Mouse (Mus musculus): ENCODE results near the gene Ndufb7.
"Not testable (repeated sequence)": the region's sequence is repeated elsewhere in the genome, so short reads cannot be mapped to it uniquely, and the experiment has no call there.

Ndufb7 gene

GRCm38 (mm10) chr8:83566469-83567395 is at the start of gene Ndufb7:
Ndufb7 (plus strand) TSS chr8:83566671.
- DNase-seq = peak; percentile 96

GRCm38 (mm10) chr8:83520432-83520831 is 46.0 kb upstream of the Ndufb7 start:
- DNase-seq = no peak

GRCm38 (mm10) chr8:83520907-83521306 is 45.6 kb upstream of the Ndufb7 start:
- DNase-seq = not testable (repeated sequence)

DNA sequence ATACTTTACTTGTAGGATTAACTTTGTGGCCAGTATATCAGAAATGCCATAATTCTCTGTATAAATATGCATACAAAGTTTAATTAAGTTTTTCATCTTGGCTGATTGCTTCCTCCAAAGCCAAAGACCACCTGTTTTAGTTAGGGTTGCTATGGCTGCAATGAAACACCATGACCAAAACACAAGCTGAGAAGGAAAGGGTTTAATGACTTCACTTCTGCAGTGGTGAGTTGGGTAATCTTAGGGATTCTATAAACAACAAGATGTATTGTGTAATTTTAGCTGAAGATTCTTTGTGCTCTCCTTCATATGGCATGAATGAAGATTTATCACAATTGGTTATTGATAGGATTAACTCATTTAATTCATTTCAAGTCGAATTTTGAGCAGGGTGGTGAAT is 45.2 kb upstream of the Ndufb7 start:
- no peak for DNase-seq

DNA sequence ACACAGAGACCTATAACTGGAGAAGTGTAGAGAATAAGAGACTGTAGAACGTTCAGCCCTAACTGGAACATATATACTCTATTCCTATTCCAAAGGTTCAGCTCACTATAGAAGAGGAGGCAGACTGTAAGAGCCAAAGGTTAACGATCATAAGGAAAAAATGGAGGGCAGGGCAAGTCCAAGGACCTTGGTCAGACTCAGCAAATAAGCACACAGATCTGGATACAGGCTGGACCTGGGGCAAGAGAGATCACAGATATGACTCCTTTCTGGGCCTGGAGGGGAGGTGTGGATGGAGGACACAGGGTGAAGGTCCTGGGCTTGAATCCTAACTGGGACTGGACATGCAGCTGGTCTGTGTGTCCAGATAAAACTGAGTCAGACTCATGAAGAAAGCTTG is 31.7 kb upstream of the Ndufb7 start:
- no peak for DNase-seq

DNA sequence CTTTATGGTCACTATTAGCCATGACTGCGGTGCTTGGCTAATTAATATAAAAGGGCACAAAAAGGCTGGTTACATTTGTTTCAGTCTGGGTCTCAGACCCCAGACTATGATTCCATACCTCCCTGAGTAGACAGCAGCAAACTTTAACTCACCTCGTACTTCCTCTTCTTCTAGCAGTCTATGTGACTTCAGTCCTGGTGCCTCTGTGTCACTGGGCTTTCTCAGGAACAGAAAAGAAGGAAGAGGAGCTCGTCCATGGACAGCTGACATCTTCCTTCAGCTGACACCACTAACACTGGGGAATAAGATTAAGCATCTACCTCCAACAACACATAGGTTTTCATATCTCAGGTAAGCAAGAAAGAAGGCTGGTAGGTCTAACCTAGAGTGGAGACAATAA is 30.7 kb upstream of the Ndufb7 start, which contains the start of gene Olfr370:
TSS of gene Olfr370 (plus strand) at position 45 of the 400 bp plus-strand sequence.
- DNase-seq = no peak

DNA sequence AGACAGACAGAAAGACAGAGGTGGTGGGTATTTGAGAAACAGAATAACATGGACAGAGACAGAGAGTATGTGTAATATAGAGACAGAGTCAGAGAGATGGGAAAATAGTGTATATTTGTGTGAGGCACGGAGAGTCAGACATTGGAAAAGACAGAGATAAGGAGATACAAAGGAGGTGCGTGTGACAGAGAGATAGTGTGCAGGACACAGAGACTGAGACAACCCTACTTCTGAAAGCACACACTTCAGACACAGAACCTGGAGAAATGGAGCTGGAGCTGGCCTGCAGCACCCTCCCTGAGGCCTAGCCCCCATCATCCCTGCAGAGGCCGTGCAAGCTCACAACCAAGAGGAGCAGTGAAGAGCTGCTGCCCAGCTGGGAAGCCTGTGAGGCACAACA is 3.8 kb upstream of the Ndufb7 start:
- DNase-seq = no peak

- DNase-seq = no peak
These were observed 3.2 kb upstream of the Ndufb7 start for GRCm38 (mm10) chr8:83563246-83563645.

- peak; percentile 1 for DNase-seq
These were observed 618 bp upstream of the Ndufb7 start for GRCm38 (mm10) chr8:83565731-83566375.

GRCm38 (mm10) chr8:83567668-83568067 is 1.2 kb downstream of the Ndufb7 start:
- peak; percentile 1 for DNase-seq

DNA sequence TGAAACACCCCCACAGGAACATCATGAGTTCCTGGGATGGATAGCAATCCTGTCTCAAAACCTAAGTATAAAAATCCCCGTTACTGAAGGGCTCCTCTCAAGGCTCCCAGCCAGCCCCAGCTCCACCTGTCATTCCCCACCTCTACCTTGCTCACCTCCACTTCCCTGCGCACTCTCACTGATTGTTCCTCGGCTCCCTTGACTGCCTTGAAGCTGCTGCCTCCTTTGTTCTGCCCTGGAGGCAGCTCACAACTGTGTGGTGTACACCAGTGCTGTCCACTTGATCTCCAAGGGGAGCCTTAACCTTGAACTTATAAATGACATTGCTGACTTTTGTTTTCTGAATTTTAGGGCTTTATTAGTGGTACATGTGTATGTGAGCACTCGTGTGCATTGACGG is 1.7 kb downstream of the Ndufb7 start:
- DNase-seq = no peak

DNA sequence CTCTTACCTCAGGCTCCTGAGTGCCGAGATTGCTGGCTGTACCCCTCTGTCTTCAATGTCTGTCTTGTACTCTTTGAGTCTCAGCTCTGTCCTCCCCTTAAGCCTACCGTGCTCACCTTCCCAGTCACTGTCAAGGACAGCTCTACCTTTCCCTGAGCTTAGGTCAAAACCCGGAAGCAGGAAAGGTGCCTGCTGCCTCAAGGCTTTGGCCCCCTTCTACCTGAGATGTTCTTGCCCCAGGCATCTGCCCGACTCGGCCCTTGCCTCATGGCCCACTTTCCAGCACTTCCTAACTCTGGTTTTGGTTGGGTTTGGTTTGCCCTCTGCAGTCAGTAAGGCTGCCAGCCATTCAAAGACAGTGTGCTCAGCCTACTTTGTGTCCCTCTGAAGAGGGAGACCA is 2.3 kb downstream of the Ndufb7 start:
- DNase-seq = peak; percentile 2

GRCm38 (mm10) chr8:83569165-83569564 is 2.7 kb downstream of the Ndufb7 start:
- peak; percentile 2 for DNase-seq

- peak; percentile 10 for DNase-seq
These were observed 4.0 kb downstream of the Ndufb7 start for GRCm38 (mm10) chr8:83570272-83571000.

GRCm38 (mm10) chr8:83571001-83571340 is 4.5 kb downstream of the Ndufb7 start:
- not testable (repeated sequence) for DNase-seq

GRCm38 (mm10) chr8:83571791-83572190 is 5.3 kb downstream of the Ndufb7 start:
- peak; percentile 5 for DNase-seq

DNA sequence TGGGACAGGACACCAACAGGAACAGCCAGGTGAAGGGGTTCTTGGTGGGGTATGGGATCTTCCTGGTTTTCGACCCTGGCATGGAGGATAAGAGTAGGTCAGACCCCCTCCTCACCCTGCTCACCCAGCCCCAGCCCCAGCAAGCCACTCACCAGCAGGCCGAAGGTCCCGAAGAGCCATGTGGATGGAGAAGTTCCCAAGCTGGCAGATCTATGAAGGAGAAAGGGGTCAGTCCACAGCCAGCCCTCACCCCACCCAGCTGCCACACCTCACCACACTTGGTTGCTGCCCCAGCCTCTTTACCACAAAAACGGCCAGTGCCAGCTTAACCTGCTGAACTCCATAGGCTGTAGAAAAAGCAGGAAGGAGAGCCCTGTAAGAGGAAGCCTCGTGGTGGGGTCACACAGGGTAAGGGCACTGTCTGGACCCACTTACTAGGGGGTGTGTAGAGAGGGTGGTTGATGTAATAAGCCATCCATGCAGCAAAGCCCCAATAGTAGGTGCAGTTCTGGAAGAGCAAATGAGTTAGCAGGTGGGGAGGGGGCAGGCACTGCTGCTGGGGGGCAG is 5.9 kb downstream of the Ndufb7 start:
- no peak for DNase-seq

DNA sequence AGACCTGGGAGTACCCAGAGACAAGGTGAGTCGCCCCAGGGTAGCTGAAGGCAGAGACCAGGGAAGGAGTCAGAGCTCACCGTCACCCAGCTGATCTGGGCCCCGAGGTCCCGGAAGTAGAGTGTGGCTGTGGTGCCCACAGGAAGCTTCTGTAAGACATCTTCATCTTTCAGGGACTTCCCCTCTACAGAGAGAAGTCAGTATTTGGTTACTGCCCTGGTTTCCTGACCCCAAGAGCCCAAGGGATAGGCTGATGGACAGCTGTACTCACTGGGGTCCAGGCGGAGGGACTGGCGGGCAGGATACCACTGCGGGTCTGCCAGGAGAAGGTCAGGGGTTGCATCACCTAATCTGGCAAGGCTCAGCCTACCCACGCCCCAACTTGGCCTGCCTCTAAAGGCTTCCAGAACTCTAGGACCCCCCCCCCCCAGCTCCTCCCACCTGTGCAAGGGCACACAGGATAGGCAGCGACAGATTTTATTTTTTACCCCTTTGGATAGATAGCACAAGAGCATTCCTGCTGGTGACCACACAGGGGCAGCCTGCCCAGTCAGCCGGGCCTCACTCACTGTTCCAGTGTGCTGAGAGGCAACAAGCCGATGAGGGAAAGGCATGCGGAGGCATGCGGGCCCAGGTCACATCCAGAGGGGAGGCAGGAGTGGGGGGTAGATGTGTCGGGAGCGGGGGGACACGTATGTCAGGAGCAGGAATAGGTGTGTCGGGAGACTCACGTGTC is 6.8 kb downstream of the Ndufb7 start:
- DNase-seq = no peak

DNA sequence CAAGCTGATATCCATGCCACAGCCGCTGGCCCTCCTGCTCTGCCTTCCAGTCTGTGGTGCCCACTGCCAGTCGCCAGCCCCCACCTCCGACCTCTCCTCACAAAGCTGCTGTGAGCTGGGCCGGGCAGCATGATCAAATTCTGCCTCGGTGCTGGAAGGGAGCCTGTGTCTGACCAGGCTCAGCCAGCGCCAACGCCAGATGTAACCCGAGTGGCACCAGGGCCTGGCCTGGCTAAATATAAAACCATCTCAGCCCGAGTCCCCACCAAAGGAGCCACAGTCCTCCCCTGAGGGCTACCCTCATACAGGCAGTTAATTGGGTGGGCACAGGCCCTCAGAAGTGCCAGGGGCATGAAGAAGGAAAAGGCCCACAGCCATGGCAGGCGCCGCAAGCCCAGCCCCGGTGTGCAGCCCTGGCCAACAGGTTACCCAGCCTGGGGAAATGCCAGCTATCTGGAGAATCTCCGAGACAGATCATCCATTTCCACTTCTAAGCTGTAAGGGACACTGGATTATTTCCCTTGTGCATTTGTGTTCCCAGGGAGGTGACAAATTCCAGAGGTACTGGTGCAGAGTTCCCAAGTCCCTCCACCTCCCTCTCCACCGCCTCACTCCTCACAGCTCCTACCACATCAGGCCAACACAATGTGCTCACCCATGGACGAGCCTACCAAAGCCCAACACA is 8.3 kb downstream of the Ndufb7 start:
- no peak for DNase-seq

DNA sequence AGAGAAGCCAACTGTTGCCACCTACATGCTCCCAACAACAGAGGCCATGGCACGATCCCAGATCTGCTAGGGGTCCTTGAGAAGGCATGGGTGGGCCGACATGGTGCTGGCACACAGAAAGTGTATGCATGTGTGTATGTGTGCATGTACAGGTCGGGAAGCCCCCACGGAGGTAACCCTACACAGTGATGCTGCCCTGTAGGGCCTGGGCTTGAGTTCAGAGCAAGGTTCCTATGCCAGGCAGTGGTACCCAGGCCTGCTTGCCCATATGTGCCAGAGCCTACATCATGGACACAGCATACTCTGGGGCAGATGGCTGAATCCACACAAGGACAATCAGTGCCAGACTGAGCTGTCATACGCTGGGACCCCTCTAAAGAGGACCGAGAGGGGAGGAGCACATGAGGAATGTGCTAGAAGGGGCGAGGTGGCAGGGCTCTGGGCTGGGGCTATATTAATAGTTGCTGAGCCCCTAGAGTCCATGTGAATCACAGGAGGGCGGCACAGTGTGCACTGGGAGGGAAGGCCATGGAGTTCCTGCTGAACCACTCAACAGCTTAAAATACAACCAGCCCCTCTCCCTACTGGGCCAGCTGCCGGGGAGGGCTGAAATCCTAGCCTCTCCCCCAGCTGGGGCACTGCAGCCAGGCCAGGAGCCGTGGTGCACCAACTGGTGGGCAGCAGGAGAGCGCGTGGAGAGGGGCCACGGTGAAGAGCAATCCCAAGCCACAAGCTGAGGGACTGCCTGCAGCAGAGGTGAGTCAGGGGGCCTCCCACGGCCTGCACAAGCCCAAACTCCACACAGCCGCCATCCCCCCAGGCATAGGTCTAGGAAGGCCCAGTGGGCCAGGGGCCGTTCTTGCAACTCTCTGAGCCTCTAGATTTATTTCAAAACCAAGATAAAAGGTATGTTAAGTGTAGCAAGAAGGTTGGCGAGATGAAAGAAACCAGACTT is 9.4 kb downstream of the Ndufb7 start:
- DNase-seq = no peak

GRCm38 (mm10) chr8:83576516-83576895 is 10.0 kb downstream of the Ndufb7 start:
- DNase-seq = no peak
